Mouse (Mus musculus) ES-E14 (cell line): ENCODE measurements around the gene Gpatch3. TPM values are rescaled to one million over a fixed set of nuclear protein-coding genes. Genes with fewer than 3 reads are reported as not detected.

Experiments used
- DNase-seq: peaks from one replicate; pipeline ENCODE4 v3.0.0-alpha.2; 2013; ENCODE audit warnings: low read depth, low spot score
- H3K27ac ChIP-seq: 2 replicates; pipeline ENCODE4 v1.5.1; 2012; ENCODE audit warnings: low read depth, mild to moderate bottlenecking, low read length, moderate library complexity, mixed read lengths; ENCODE audit not compliant: poor library complexity, insufficient read depth, severe bottlenecking
- H3K36me3 ChIP-seq: 2 replicates; pipeline ENCODE4 v1.6.1; 2012; ENCODE audit warnings: mild to moderate bottlenecking, low read length, moderate library complexity, mixed read lengths; ENCODE audit not compliant: control insufficient read depth, poor library complexity, insufficient read depth, severe bottlenecking
- H3K4me1 ChIP-seq, 2 experiments: fragments of 150-350 bp in 1 of 2; sonication (generic) in 1 of 2; 2 replicates each; pipeline ENCODE4 v1.6.1; 2012; ENCODE audit warnings: low read length in 2 of 2, mild to moderate bottlenecking in 1 of 2, mixed read lengths in 1 of 2; ENCODE audit not compliant: control insufficient read depth in 2 of 2, insufficient read depth in 2 of 2, poor library complexity in 1 of 2
- H3K4me3 ChIP-seq, 2 experiments: fragments of 150-350 bp in 1 of 2; sonication (generic) in 1 of 2; 2 replicates each; pipeline ENCODE4 v1.5.1; 2012; ENCODE audit warnings: low read length in 2 of 2, low read depth in 1 of 2, mild to moderate bottlenecking in 1 of 2, mixed read lengths in 1 of 2; ENCODE audit not compliant: insufficient read depth in 1 of 2, poor library complexity in 1 of 2, severe bottlenecking in 1 of 2
- H3K9ac ChIP-seq: 2 replicates; pipeline ENCODE4 v1.6.1; 2012; ENCODE audit warnings: low read depth, mild to moderate bottlenecking, low read length, mixed read lengths; ENCODE audit not compliant: poor library complexity, insufficient read depth, severe bottlenecking
- H3K9me3 ChIP-seq: fragments of 150-350 bp; sonication (generic); 2 replicates; pipeline ENCODE4 v1.6.1; 2012; ENCODE audit warnings: low read depth, mild to moderate bottlenecking, low read length; ENCODE audit not compliant: control insufficient read depth, insufficient read depth
- CHD2 ChIP-seq: IDR thresholded peaks from 2 replicates; pipeline ENCODE4 v1.6.1; 2014; ENCODE audit warnings: mild to moderate bottlenecking, low read depth, low read length, inconsistent platforms
- HCFC1 ChIP-seq: IDR thresholded peaks from 2 replicates; pipeline ENCODE4 v1.6.1; 2012; ENCODE audit warnings: low read length, inconsistent platforms, borderline replicate concordance; ENCODE audit not compliant: insufficient read depth
- MAFK ChIP-seq: IDR thresholded peaks from 2 replicates; pipeline ENCODE4 v1.6.1; 2014; ENCODE audit warnings: mild to moderate bottlenecking, low read depth, low read length, inconsistent platforms; ENCODE audit not compliant: insufficient read depth
- ZC3H11A ChIP-seq: IDR thresholded peaks from 2 replicates; pipeline ENCODE4 v1.6.1; 2012; ENCODE audit warnings: low read depth, mild to moderate bottlenecking, inconsistent platforms, low read length, borderline replicate concordance
- ZNF384 ChIP-seq: IDR thresholded peaks from 2 replicates; pipeline ENCODE4 v1.6.1; 2012; ENCODE audit warnings: low read depth, low read length, inconsistent platforms
- in situ Hi-C, 2 experiments: fragments of 600-800 bp; cut with MboI; formaldehyde crosslinking; loops; one replicate each; pipeline ENCODE4 v1.15.1; 2025; ENCODE audit warnings: low sequenced_read_pairs in 2 of 2, inconsistent platforms in 1 of 2; ENCODE audit not compliant: unreplicated experiment in 2 of 2
- total RNA-seq: library from RNA; depleted of rRNA; stranded (reverse); fragments of 300-350 nt; gene quantifications from 2 replicates; pipeline ENCODE4 v1.2.3, GENCODE M21; 2012

The Gpatch3 gene
- total RNA-seq, 1 experiment = 19.9 TPM

- TF ChIP-seq HCFC1 (no peak), CHD2 (no peak), ZNF384 (no peak), MAFK (no peak), ZC3H11A (no peak)
- Histone ChIP-seq H3K36me3 (peaks cover 6% of the 10 kb centered on the region; the same call in 1 of the 2 replicates), H3K9ac (peak overlapping the region; percentile 52; the same call in 1 of the 2 replicates), H3K9me3 (no peaks in the 10 kb centered on the region), H3K4me3 (peak overlapping the region; percentile 52 to 56), H3K27ac (peak overlapping the region; percentile 21; the same call in 1 of the 2 replicates), H3K4me1 (peaks cover 7 to 37% of the 10 kb centered on the region in 2 experiments; a peak in 3 of 4 replicates)
- in situ Hi-C loops = no loop called here
- DNase-seq = no peak
These were observed 52.5 kb downstream of the Gpatch3 start for GRCm38 (mm10) chr4:133627039-133627438.

- Histone ChIP-seq H3K27ac (no peak overlapping the region), H3K4me3 (no peak overlapping the region), H3K36me3 (peaks cover 6% of the 10 kb centered on the region; the same call in 1 of the 2 replicates), H3K4me1 (peaks cover 2 to 30% of the 10 kb centered on the region in 2 experiments; a peak in 2 of 4 replicates), H3K9ac (no peak overlapping the region), H3K9me3 (no peaks in the 10 kb centered on the region)
- no peak for DNase-seq
- TF ChIP-seq HCFC1 = no peak
- no peak for TF ChIP-seq CHD2
- no peak for TF ChIP-seq MAFK
- TF ChIP-seq ZC3H11A = no peak
- no peak for TF ChIP-seq ZNF384
- in situ Hi-C loops = no loop called here
These were observed 54.0 kb downstream of the Gpatch3 start for GRCm38 (mm10) chr4:133628517-133628916.

DNA sequence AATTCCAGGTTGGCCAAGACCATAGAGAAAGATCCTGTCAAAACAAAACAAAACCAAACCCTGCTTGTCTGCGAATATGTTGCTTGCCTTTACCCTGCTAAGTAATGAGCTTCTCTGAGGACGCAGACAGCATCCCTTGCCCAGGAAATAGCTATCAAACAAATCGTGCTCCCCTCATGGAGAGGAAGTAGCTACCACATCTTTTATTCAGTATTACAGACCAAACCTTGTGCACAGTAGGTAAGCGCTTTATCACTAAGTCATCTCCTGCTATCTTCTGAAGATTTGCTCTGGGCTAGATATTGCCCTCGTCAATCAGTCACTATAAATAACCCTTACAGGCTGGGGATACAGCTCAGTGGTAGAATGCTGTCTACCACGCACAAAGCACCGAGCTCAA lies 54.6 kb downstream of the Gpatch3 start:
- in situ Hi-C loops = no loop called here
- Histone ChIP-seq H3K36me3 (peaks cover 6% of the 10 kb centered on the region; the same call in 1 of the 2 replicates), H3K27ac (no peak overlapping the region), H3K9me3 (no peaks in the 10 kb centered on the region), H3K9ac (no peak overlapping the region), H3K4me1 (peaks cover 2 to 31% of the 10 kb centered on the region in 2 experiments; a peak in 2 of 4 replicates), H3K4me3 (peak overlapping the region in 1 of 2 experiments; percentile 16; a peak in 1 of 4 replicates)
- DNase-seq = no peak
- TF ChIP-seq CHD2 (no peak), HCFC1 (no peak), MAFK (no peak)

- Histone ChIP-seq H3K9ac (no peak overlapping the region), H3K4me3 (no peak overlapping the region), H3K36me3 (peaks cover 6% of the 10 kb centered on the region; the same call in 1 of the 2 replicates), H3K4me1 (peaks cover 0 to 26% of the 10 kb centered on the region in 2 experiments; a peak in 2 of 4 replicates), H3K27ac (no peak overlapping the region), H3K9me3 (no peaks in the 10 kb centered on the region)
- TF ChIP-seq ZNF384 (no peak), MAFK (no peak), CHD2 (no peak), ZC3H11A (no peak), HCFC1 (no peak)
- in situ Hi-C loops = no loop called here
- DNase-seq = no peak
These were observed 55.9 kb downstream of the Gpatch3 start for GRCm38 (mm10) chr4:133630326-133630920.
